Mouse (Mus musculus) embryonic facial prominence, embryonic 12.5 days (tissue): Measurements from ENCODE around the gene Rnf151. TPM values are rescaled to one million over a fixed set of nuclear protein-coding genes. Genes with fewer than 3 reads are reported as not detected.
A peak's percentile ranks its signal among the peaks of the same experiment; 100 is the strongest.
"Not testable (repeated sequence)": the region's sequence is repeated elsewhere in the genome, so short reads cannot be mapped to it uniquely, and the experiment has no call there.

Source experiments
- ATAC-seq: fragments of 200-750 bp; cut with Nextera tagmentation; 2 replicates; pipeline ENCODE4 v1.8.0; 2017; ENCODE audit not compliant: insufficient number of reproducible peaks, insufficient read depth, low FRiP score, low TSS enrichment
- H3K27ac ChIP-seq: fragments of 300-500 bp; sonication (generic); 2 replicates; pipeline ENCODE4 v1.5.1; 2016; ENCODE audit warnings: mild to moderate bottlenecking
- H3K27me3 ChIP-seq: fragments of 300-500 bp; sonication (generic); 2 replicates; pipeline ENCODE4 v1.6.1; 2016; ENCODE audit warnings: mild to moderate bottlenecking, moderate library complexity
- H3K36me3 ChIP-seq: fragments of 300-500 bp; sonication (generic); 2 replicates; pipeline ENCODE4 v1.6.1; 2016; ENCODE audit warnings: mild to moderate bottlenecking
- H3K4me1 ChIP-seq: fragments of 300-500 bp; sonication (generic); 2 replicates; pipeline ENCODE4 v1.6.1; 2016
- H3K4me2 ChIP-seq: fragments of 300-500 bp; sonication (generic); replicated peaks from 2 replicates; pipeline ENCODE4 v1.6.1; 2016; ENCODE audit warnings: mild to moderate bottlenecking, moderate library complexity
- H3K4me3 ChIP-seq: fragments of 300-500 bp; sonication (generic); 2 replicates; pipeline ENCODE4 v1.5.1; 2016; ENCODE audit warnings: mild to moderate bottlenecking
- H3K9ac ChIP-seq: fragments of 300-500 bp; sonication (generic); 2 replicates; pipeline ENCODE4 v1.6.1; 2016; ENCODE audit warnings: mild to moderate bottlenecking, moderate library complexity
- H3K9me3 ChIP-seq: fragments of 300-500 bp; sonication (generic); 2 replicates; pipeline ENCODE4 v1.6.1; 2016; ENCODE audit warnings: mild to moderate bottlenecking, moderate library complexity
- WGBS: fragments of 180-500 bp; shearing (Covaris S2); methylation state at CpG from one replicate; pipeline ENCODE4 v1.1.7; 2016; 5-methylcytosine and 5-hydroxymethylcytosine counted together
- polyA plus RNA-seq: library from polyadenylated mRNA; unstranded; fragments of >200 nt; fragmentation: Nextera tagmentation; extraction: Ambion mirVana; gene quantifications from 2 replicates; pipeline ENCODE4 v1.2.1, GENCODE M21; 2016

The Rnf151 gene
- polyA plus RNA-seq, 1 experiment from 2014 or later = 0.22 TPM

GRCm38 (mm10) chr17:24674277-24674676, 43.6 kb downstream of the Rnf151 start:
- Histone ChIP-seq H3K27ac (no peak overlapping the region), H3K36me3 (peaks cover 30% of the 10 kb centered on the region), H3K27me3 (no peaks in the 10 kb centered on the region), H3K4me2 (no peak overlapping the region), H3K4me1 (peaks cover 29% of the 10 kb centered on the region), H3K9me3 (no peaks in the 10 kb centered on the region), H3K4me3 (peak overlapping the region; percentile 9; the same call in 1 of the 2 replicates), H3K9ac (no peak overlapping the region; the same call in 1 of the 2 replicates)
- no peak for ATAC-seq
- WGBS = 90% methylated on average over 7 of the region's 7 CpGs

- H3K9ac ChIP-seq = peak overlapping the region; percentile 27; the same call in 1 of the 2 replicates
- no peak for ATAC-seq
- no peaks in the 10 kb centered on the region for H3K27me3 ChIP-seq
- peaks cover 9% of the 10 kb centered on the region for H3K36me3 ChIP-seq
- H3K4me1 ChIP-seq = peaks cover 33% of the 10 kb centered on the region
- H3K4me3 ChIP-seq = 0 out of 2 replicates have a peak overlapping the region, but pooled peaks have one; percentile 9
- WGBS = 16% methylated on average over 5 of the region's 5 CpGs
- no peaks in the 10 kb centered on the region for H3K9me3 ChIP-seq
- H3K27ac ChIP-seq = no peak overlapping the region
- peak overlapping the region; percentile 83 for H3K4me2 ChIP-seq
Measured at GRCm38 (mm10) chr17:24672141-24672540, 45.7 kb downstream of the Rnf151 start.

- ATAC-seq = no peak
- Histone ChIP-seq H3K4me1 (peaks cover 33% of the 10 kb centered on the region), H3K9me3 (no peaks in the 10 kb centered on the region), H3K27me3 (no peaks in the 10 kb centered on the region), H3K36me3 (peaks cover 1% of the 10 kb centered on the region; the same call in 1 of the 2 replicates), H3K4me2 (peak overlapping the region; percentile 83), H3K9ac (peak overlapping the region; percentile 97; the same call in 1 of the 2 replicates), H3K27ac (no peak overlapping the region), H3K4me3 (no peak overlapping the region)
- 64% methylated on average over 5 of the region's 5 CpGs for WGBS
Measured at GRCm38 (mm10) chr17:24671346-24671745, 46.5 kb downstream of the Rnf151 start.

GRCm38 (mm10) chr17:24670246-24670844, 47.5 kb downstream of the Rnf151 start:
- Histone ChIP-seq H3K27me3 (no peaks in the 10 kb centered on the region), H3K9ac (peak overlapping the region; percentile 97), H3K4me1 (peaks cover 33% of the 10 kb centered on the region), H3K9me3 (no peaks in the 10 kb centered on the region), H3K4me2 (peak overlapping the region; percentile 83), H3K4me3 (peak overlapping the region; percentile 98), H3K27ac (peak overlapping the region; percentile 82), H3K36me3 (no peaks in the 10 kb centered on the region)
- WGBS = 9% methylated on average over 8 of the region's 8 CpGs
- ATAC-seq = no peak

GRCm38 (mm10) chr17:24669545-24670245, 48.2 kb downstream of the Rnf151 start, which contains the start of gene Zfp598:
Gene Zfp598 (plus strand): TSS chr17:24669687.
- no peaks in the 10 kb centered on the region for H3K27me3 ChIP-seq
- H3K9me3 ChIP-seq = no peaks in the 10 kb centered on the region
- peak within 1 kb of the TSS; percentile 83 for H3K4me2 ChIP-seq
- peak within 1 kb of the TSS; percentile 98 for H3K4me3 ChIP-seq
- peak within 1 kb of the TSS; percentile 97 for H3K9ac ChIP-seq
- peak within 1 kb of the TSS; percentile 82 for H3K27ac ChIP-seq
- under 1% methylated on average over 78 of the region's 80 CpGs for WGBS
- peak; percentile 97 for ATAC-seq
- H3K4me1 ChIP-seq = peaks cover 33% of the 10 kb centered on the region
- H3K36me3 ChIP-seq = no peaks in the 10 kb centered on the region

GRCm38 (mm10) chr17:24669214-24669544, 48.7 kb downstream of the Rnf151 start:
- 0 out of 2 replicates have a peak, but pooled peaks have one; percentile 18 for ATAC-seq
- peak overlapping the region; percentile 83 for H3K4me2 ChIP-seq
- H3K9ac ChIP-seq = peak overlapping the region; percentile 97
- H3K4me3 ChIP-seq = peak overlapping the region; percentile 98
- H3K27ac ChIP-seq = peak overlapping the region; percentile 82
- H3K4me1 ChIP-seq = peaks cover 33% of the 10 kb centered on the region
- not testable (repeated sequence) for H3K27me3 ChIP-seq, H3K36me3 ChIP-seq, H3K9me3 ChIP-seq
- WGBS = 10% methylated on average over 15 of the region's 15 CpGs

GRCm38 (mm10) chr17:24667416-24667815, 50.4 kb downstream of the Rnf151 start:
- Histone ChIP-seq H3K27ac (no peak overlapping the region), H3K36me3 (no peaks in the 10 kb centered on the region), H3K9me3 (no peaks in the 10 kb centered on the region), H3K4me3 (no peak overlapping the region), H3K27me3 (no peaks in the 10 kb centered on the region), H3K9ac (no peak overlapping the region), H3K4me1 (peaks cover 27% of the 10 kb centered on the region), H3K4me2 (no peak overlapping the region)
- WGBS = 32% methylated on average over 6 of the region's 6 CpGs
- ATAC-seq = no peak

GRCm38 (mm10) chr17:24667011-24667410, 50.9 kb downstream of the Rnf151 start:
- not testable (repeated sequence) for H3K27me3 ChIP-seq, H3K36me3 ChIP-seq, H3K9me3 ChIP-seq, H3K27ac ChIP-seq, ATAC-seq, H3K4me2 ChIP-seq, H3K4me3 ChIP-seq, H3K9ac ChIP-seq
- H3K4me1 ChIP-seq = peaks cover 23% of the 10 kb centered on the region
- WGBS = 67% methylated on average over 7 of the region's 7 CpGs

Other genes starting within 250 kb of the Rnf151 start
- 38.4 and 43.2 TPM in 2 replicates for gene E4f1, start 247.8 kb downstream of the Rnf151 start, polyA plus RNA-seq
- 52.3 and 54.9 TPM in 2 replicates for gene Pgp, start 247.7 kb downstream of the Rnf151 start, polyA plus RNA-seq
- gene Bricd5, start 244.2 kb downstream of the Rnf151 start, polyA plus RNA-seq = 1.7 TPM in 1 of 2 replicates, not detected in the other
- gene Mlst8, start 239.0 kb downstream of the Rnf151 start, polyA plus RNA-seq = 32.8 and 35.0 TPM in 2 replicates
- gene Caskin1, start 229.5 kb downstream of the Rnf151 start, polyA plus RNA-seq = 7.3 and 7.5 TPM in 2 replicates
- gene Traf7, start 190.1 kb downstream of the Rnf151 start, polyA plus RNA-seq = 98.5 and 103 TPM in 2 replicates
- gene Rab26, start 183.9 kb downstream of the Rnf151 start, polyA plus RNA-seq = 3.6 and 3.7 TPM in 2 replicates
- gene Pkd1, start 168.2 kb downstream of the Rnf151 start, polyA plus RNA-seq = 26.8 and 29.8 TPM in 2 replicates
- 72.8 and 82.0 TPM in 2 replicates for gene Tsc2, start 85.4 kb downstream of the Rnf151 start, polyA plus RNA-seq
- gene Nthl1, start 85.4 kb downstream of the Rnf151 start, polyA plus RNA-seq = 26.2 and 26.9 TPM in 2 replicates
- gene Slc9a3r2, start 67.7 kb downstream of the Rnf151 start, polyA plus RNA-seq = 59.6 and 60.6 TPM in 2 replicates
- 0.35 and 0.76 TPM in 2 replicates for gene Npw, start 59.6 kb downstream of the Rnf151 start, polyA plus RNA-seq
- 23.5 and 25.4 TPM in 2 replicates for gene Zfp598, start 48.4 kb downstream of the Rnf151 start, polyA plus RNA-seq
- 8.4 and 10.5 TPM in 2 replicates for gene Syngr3, start 28.1 kb downstream of the Rnf151 start, polyA plus RNA-seq
- 47.9 and 48.0 TPM in 2 replicates for gene Gfer, start 21.9 kb downstream of the Rnf151 start, polyA plus RNA-seq
- gene Noxo1, start 21.8 kb downstream of the Rnf151 start, polyA plus RNA-seq = 3.0 and 5.5 TPM in 2 replicates
- gene Tbl3, start 10.4 kb downstream of the Rnf151 start, polyA plus RNA-seq = 93.9 and 94.2 TPM in 2 replicates
- gene Rps2, start 53 bp upstream of the Rnf151 start, polyA plus RNA-seq = 1,116 and 1,117 TPM in 2 replicates
- gene Ndufb10, start 6.4 kb upstream of the Rnf151 start, polyA plus RNA-seq = 209 and 223 TPM in 2 replicates
- not detected in 2 replicates for gene Rpl3l, start 9.8 kb upstream of the Rnf151 start, polyA plus RNA-seq
- 23.6 and 25.6 TPM in 2 replicates for gene Msrb1, start 18.6 kb upstream of the Rnf151 start, polyA plus RNA-seq
- gene Hs3st6, start 34.9 kb upstream of the Rnf151 start, polyA plus RNA-seq = 9.2 and 10.7 TPM in 2 replicates
- gene Meiob, start 86.2 kb upstream of the Rnf151 start, polyA plus RNA-seq = not detected in 2 replicates
- gene Hagh, start 122.1 kb upstream of the Rnf151 start, polyA plus RNA-seq = 24.2 and 26.1 TPM in 2 replicates
- 21.3 and 23.2 TPM in 2 replicates for gene Fahd1, start 132.3 kb upstream of the Rnf151 start, polyA plus RNA-seq
- gene Igfals, start 147.9 kb upstream of the Rnf151 start, polyA plus RNA-seq = 0.22 and 0.28 TPM in 2 replicates
- gene Nubp2, start 168.3 kb upstream of the Rnf151 start, polyA plus RNA-seq = 49.7 and 53.6 TPM in 2 replicates
- 43.3 and 43.8 TPM in 2 replicates for gene Spsb3, start 168.6 kb upstream of the Rnf151 start, polyA plus RNA-seq
- gene Eme2, start 177.0 kb upstream of the Rnf151 start, polyA plus RNA-seq = 38.7 and 42.4 TPM in 2 replicates
- 99.6 and 107 TPM in 2 replicates for gene Mrps34, start 177.1 kb upstream of the Rnf151 start, polyA plus RNA-seq
- 44.8 and 46.1 TPM in 2 replicates for gene Nme3, start 178.4 kb upstream of the Rnf151 start, polyA plus RNA-seq
- 55.8 and 59.5 TPM in 2 replicates for gene Mapk8ip3, start 218.9 kb upstream of the Rnf151 start, polyA plus RNA-seq
- gene Jpt2, start 242.6 kb upstream of the Rnf151 start, polyA plus RNA-seq = 270 and 277 TPM in 2 replicates